Mouse (Mus musculus): Measurements from ENCODE around the gene Hist1h2af. TPM values are rescaled to one million over a fixed set of nuclear protein-coding genes. Genes with fewer than 3 reads are reported as not detected.
A peak's percentile ranks its signal among the peaks of the same experiment; 100 is the strongest.

Hist1h2af gene
- polyA plus RNA-seq, 1 experiment: 76.9 TPM

DNA sequence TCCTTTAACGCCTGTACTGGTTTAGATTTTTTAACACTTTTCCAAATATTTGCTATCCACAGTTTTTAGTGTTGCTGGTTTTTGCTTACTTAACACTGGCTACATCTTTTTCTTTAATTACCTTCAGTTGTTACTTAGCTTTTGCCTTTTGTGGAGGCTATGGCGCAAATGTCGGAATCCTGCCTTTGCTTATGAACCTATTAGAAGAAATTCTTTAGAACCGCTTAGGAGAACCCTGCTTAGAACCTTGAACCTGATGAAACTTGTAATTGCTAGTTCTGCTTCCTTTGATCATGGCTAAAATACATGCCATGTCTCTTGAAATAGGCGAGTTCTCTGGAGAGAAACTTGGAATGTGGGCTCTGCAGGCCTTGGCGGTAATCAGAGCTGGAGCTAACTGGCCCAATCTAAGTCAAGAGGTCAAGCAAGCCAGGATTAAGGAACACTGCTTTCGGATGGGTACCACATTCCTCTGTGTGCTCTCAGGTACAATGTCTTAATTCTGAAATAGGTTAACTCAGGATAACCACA lies 42.7 kb downstream of the Hist1h2af start:
- H3K27ac ChIP-seq (ENCODE audit: insufficient read depth, low read depth, low read length): peak overlapping the region; percentile 81
- peak overlapping the region; percentile 63 for H3K4me3 ChIP-seq (ENCODE audit: insufficient read depth, low read length)
- peaks cover 12% of the 10 kb centered on the region for H3K4me1 ChIP-seq (ENCODE audit: control insufficient read depth, insufficient read depth, low read length)
- TF ChIP-seq POLR2A (IDR thresholded peaks at IDR 0.05; ENCODE audit: borderline replicate concordance, low read depth, low read length): no peak
- TF ChIP-seq CTCF (IDR thresholded peaks at IDR 0.05; ENCODE audit: low read depth, low read length): no peak

DNA sequence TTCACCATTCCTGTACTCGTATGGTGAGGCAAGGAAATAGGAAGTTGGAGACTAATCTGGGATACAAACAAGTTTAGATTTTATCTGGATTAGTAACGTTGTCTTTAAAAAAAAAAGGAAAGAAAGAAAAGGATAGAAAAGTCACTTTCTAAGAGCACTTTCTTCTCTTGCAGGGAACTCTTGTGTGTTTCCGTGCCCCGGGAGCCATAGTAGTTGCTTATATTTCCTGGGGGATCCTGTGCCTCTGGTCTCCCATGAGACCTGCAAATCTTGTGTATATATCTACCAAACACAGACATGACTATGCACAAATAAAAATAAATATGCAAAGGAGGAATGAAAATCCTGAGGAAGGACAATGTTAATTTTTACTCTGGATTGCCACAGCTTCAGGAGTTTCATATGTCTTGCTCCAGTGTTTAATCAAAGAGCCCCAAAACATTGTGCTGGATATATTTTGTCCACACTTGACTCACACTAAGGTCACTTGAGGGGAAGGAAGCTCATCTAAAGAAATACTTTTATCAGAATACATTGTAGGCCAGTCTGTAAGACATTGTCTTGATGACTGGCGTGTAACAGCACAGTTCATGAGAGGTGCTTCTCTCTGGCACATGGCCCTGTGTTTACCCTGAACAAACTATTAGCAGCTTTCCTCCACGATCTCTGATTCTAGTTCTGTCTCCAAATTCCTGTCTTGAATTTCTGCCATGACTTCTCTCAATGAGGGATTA lies 43.4 kb downstream of the Hist1h2af start:
- Histone ChIP-seq H3K27ac (ENCODE audit: insufficient read depth, low read depth, low read length) (peak overlapping the region; percentile 81; the same call in 1 of the 2 replicates), H3K4me1 (ENCODE audit: control insufficient read depth, insufficient read depth, low read length) (peaks cover 12% of the 10 kb centered on the region), H3K4me3 (ENCODE audit: insufficient read depth, low read length) (peak overlapping the region; percentile 63)
- TF ChIP-seq CTCF (IDR thresholded peaks at IDR 0.05; ENCODE audit: low read depth, low read length) (no peak), POLR2A (IDR thresholded peaks at IDR 0.05; ENCODE audit: borderline replicate concordance, low read depth, low read length) (no peak)

DNA sequence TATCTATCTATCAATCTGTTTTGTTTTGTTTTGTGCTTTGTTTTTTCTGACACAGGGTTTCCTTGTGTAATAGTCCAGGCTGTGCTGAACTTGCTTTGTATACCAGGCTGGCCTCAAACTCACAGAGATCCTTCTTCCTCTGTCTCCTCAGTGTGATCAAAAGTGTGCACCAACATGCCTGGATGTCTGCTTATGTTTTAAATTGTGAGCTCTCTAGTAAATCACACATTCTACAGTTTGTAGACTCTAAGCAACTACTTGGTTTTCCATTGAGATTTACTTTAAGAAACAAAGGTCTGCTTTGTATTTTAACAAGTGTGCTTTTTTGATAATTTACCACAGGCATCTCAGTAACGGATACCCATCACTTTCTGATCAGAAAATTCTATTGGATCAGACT lies 44.1 kb downstream of the Hist1h2af start:
- Histone ChIP-seq H3K4me1 (ENCODE audit: control insufficient read depth, insufficient read depth, low read length) (peaks cover 16% of the 10 kb centered on the region), H3K27ac (ENCODE audit: insufficient read depth, low read depth, low read length) (no peak overlapping the region), H3K4me3 (ENCODE audit: insufficient read depth, low read length) (no peak overlapping the region)
- no peak for TF ChIP-seq CTCF (IDR thresholded peaks at IDR 0.05; ENCODE audit: low read depth, low read length)
- no peak for TF ChIP-seq POLR2A (IDR thresholded peaks at IDR 0.05; ENCODE audit: borderline replicate concordance, low read depth, low read length)

DNA sequence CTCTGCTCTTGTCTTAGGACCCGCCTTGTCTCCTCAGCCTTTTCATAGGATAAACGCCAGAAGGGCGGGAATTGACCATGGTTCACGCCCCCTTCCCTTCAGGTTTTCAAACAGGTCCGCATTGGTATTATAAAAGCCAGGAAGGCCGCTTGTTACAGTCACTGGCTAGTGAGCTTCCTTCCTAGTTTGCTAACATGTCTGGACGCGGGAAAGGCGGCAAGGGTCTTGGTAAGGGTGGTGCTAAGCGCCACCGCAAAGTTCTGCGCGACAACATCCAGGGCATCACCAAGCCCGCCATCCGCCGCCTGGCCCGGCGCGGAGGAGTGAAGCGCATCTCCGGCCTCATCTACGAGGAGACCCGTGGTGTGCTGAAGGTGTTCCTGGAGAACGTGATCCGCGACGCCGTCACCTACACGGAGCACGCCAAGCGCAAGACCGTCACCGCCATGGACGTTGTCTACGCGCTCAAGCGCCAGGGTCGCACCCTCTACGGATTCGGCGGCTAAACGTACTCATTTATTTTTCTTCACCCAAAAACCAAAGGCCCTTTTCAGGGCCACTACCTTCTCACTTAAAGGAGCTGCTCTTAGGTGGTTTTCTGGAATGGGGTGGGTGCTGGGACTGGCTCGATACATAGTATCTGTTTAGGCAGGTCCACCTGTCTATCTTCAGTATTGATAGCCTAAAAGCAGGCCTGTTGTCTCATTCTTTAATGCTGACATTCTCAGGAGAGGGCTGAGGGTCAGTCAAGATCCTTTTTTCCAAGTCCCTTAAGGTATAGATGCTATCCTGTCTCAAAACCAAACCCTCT lies 47.9 kb downstream of the Hist1h2af start, which contains the start of gene Hist1h4d:
TSS of gene Hist1h4d (plus strand) at position 191 of the 811 bp plus-strand sequence.
- Histone ChIP-seq H3K27ac (ENCODE audit: insufficient read depth, low read depth, low read length) (peak within 1 kb of the TSS; percentile 75), H3K4me3 (ENCODE audit: insufficient read depth, low read length) (peak within 1 kb of the TSS; percentile 57), H3K4me1 (ENCODE audit: control insufficient read depth, insufficient read depth, low read length) (peaks cover 26% of the 10 kb centered on the region)
- TF ChIP-seq CTCF (IDR thresholded peaks at IDR 0.05; ENCODE audit: low read depth, low read length): no peak
- TF ChIP-seq POLR2A (IDR thresholded peaks at IDR 0.05; ENCODE audit: borderline replicate concordance, low read depth, low read length): peak; percentile 96

DNA sequence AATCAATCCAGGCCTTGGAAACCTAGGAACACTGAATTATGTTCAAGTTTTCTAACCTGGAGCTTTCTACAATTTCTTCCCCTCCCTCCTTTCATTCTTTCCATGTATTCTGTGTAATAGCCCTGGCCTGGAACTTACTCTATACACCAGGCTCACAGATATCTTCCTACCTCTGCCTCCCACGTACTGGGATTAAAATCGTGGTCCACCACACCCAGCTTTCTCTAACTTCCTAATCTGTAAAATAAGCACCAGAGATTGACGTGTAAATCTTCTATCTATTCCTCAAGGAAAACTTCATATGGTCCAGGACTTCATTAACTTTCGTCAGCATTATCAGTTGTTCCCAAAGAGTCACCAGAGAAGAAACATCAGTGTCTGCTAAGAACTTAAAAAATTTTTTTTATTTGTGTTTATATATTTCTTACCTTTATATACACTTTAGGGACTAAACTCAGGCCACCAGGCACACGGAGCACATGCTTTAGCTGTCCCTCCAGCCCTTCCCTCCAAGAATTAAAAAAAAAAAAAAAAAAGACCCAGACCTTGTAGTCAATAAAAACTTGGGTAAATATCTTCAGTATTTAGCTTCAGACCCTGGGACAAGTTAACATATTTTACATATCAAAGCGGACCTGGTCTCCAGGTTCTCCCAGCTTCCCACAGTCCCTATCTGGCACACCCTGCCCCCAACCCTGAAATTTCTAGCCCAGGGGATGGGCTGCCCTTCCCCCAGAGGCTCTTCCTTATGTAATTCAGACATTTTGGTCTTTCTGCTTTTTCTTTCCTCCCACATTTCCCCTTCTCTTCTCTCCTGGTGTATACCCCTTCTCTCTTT lies 48.7 kb downstream of the Hist1h2af start:
- TF ChIP-seq POLR2A (IDR thresholded peaks at IDR 0.05; ENCODE audit: borderline replicate concordance, low read depth, low read length) (no peak), CTCF (IDR thresholded peaks at IDR 0.05; ENCODE audit: low read depth, low read length) (no peak)
- Histone ChIP-seq H3K27ac (ENCODE audit: insufficient read depth, low read depth, low read length) (peak overlapping the region; percentile 75), H3K4me1 (ENCODE audit: control insufficient read depth, insufficient read depth, low read length) (peaks cover 23% of the 10 kb centered on the region), H3K4me3 (ENCODE audit: insufficient read depth, low read length) (peak overlapping the region; percentile 57)

DNA sequence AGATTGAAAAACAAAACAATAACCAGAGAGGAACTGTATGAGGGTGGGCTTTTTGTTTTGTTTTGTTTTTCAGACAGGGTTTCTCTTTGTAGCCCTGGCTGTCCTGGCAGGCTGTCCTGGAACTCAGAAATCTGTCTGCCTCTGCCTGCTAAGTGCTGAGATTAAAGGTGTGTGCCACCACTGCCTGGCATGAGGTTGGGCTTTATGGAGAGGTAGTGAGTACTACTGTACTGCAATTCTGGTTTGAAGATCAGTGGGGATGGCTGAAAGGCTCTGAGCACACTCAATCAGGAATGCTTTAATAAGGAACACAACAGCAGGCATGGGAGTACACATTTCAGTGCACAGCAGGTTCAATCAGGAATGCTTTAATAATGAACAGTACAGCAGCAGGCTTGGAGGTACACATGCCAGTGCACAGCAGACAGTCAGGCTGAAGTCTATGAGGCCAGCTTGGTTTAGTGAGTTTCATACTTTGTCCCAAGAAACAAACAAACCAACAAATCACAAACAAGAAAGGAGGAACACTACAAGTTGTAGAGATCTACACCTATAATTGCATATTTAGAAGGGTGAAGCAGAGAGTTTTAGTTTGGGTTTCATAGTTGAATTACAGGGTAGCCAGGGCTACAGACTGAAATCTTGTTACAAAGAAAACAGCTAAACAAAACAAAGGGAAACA lies 49.8 kb downstream of the Hist1h2af start:
- TF ChIP-seq POLR2A (IDR thresholded peaks at IDR 0.05; ENCODE audit: borderline replicate concordance, low read depth, low read length) (no peak), CTCF (IDR thresholded peaks at IDR 0.05; ENCODE audit: low read depth, low read length) (no peak)
- Histone ChIP-seq H3K27ac (ENCODE audit: insufficient read depth, low read depth, low read length) (peak overlapping the region; percentile 75), H3K4me1 (ENCODE audit: control insufficient read depth, insufficient read depth, low read length) (peaks cover 21% of the 10 kb centered on the region), H3K4me3 (ENCODE audit: insufficient read depth, low read length) (no peak overlapping the region)

Other genes with a start within 250 kb of the Hist1h2af start
- 14.9 and 16.4 TPM in 2 replicates for gene Zfp322a, start 164.7 kb upstream of the Hist1h2af start, polyA plus RNA-seq (2012; ENCODE audit: insufficient read depth, insufficient read length, missing spikeins)
- gene Abt1, start 110.0 kb upstream of the Hist1h2af start, polyA plus RNA-seq (2012; ENCODE audit: insufficient read depth, insufficient read length, missing spikeins): 4.8 and 4.9 TPM in 2 replicates
- gene Btn1a1, start 68.0 kb upstream of the Hist1h2af start, polyA plus RNA-seq (2012; ENCODE audit: insufficient read depth, insufficient read length, missing spikeins): not detected in 2 replicates
- not detected in 2 replicates for gene Btn2a2, start 45.0 kb upstream of the Hist1h2af start, polyA plus RNA-seq (2012; ENCODE audit: insufficient read depth, insufficient read length, missing spikeins)
- gene Hist1h4h, start 2.9 kb upstream of the Hist1h2af start, polyA plus RNA-seq (2012; ENCODE audit: insufficient read depth, insufficient read length, missing spikeins): 2.5 and 3.1 TPM in 2 replicates
- not detected in 2 replicates for gene Hist1h3g, start 1.5 kb downstream of the Hist1h2af start, polyA plus RNA-seq (2012; ENCODE audit: insufficient read depth, insufficient read length, missing spikeins)
- 0.71 and 0.97 TPM in 2 replicates for gene Hist1h2bh, start 9.5 kb downstream of the Hist1h2af start, polyA plus RNA-seq (2012; ENCODE audit: insufficient read depth, insufficient read length, missing spikeins)
- 0.80 TPM in 1 of 2 replicates, not detected in the other for gene Hist1h3f, start 10.1 kb downstream of the Hist1h2af start, polyA plus RNA-seq (2012; ENCODE audit: insufficient read depth, insufficient read length, missing spikeins)
- gene Hist1h4f, start 17.7 kb downstream of the Hist1h2af start, polyA plus RNA-seq (2012; ENCODE audit: insufficient read depth, insufficient read length, missing spikeins): 4.7 TPM in 1 of 2 replicates, not detected in the other
- gene Hist1h1d, start 19.4 kb downstream of the Hist1h2af start, polyA plus RNA-seq (2012; ENCODE audit: insufficient read depth, insufficient read length, missing spikeins): 0.11 and 0.39 TPM in 2 replicates
- gene Hist1h3e, start 28.5 kb downstream of the Hist1h2af start, polyA plus RNA-seq (2012; ENCODE audit: insufficient read depth, insufficient read length, missing spikeins): 1.5 and 3.6 TPM in 2 replicates
- 1.7 TPM in 1 of 2 replicates, not detected in the other for gene Hist1h2ae, start 37.3 kb downstream of the Hist1h2af start, polyA plus RNA-seq (2012; ENCODE audit: insufficient read depth, insufficient read length, missing spikeins)
- 9.8 and 11.9 TPM in 2 replicates for gene Hist1h2bg, start 37.5 kb downstream of the Hist1h2af start, polyA plus RNA-seq (2012; ENCODE audit: insufficient read depth, insufficient read length, missing spikeins)
- gene Hist1h2bf, start 40.3 kb downstream of the Hist1h2af start, polyA plus RNA-seq (2012; ENCODE audit: insufficient read depth, insufficient read length, missing spikeins): 3.8 and 7.9 TPM in 2 replicates
- not detected in 2 replicates for gene Hist1h2ad, start 40.5 kb downstream of the Hist1h2af start, polyA plus RNA-seq (2012; ENCODE audit: insufficient read depth, insufficient read length, missing spikeins)
- 2.3 and 3.2 TPM in 2 replicates for gene Hist1h3d, start 41.9 kb downstream of the Hist1h2af start, polyA plus RNA-seq (2012; ENCODE audit: insufficient read depth, insufficient read length, missing spikeins)
- 1.6 and 2.5 TPM in 2 replicates for gene Hist1h4d, start 47.7 kb downstream of the Hist1h2af start, polyA plus RNA-seq (2012; ENCODE audit: insufficient read depth, insufficient read length, missing spikeins)
- gene Hist1h2be, start 87.2 kb downstream of the Hist1h2af start, polyA plus RNA-seq (2012; ENCODE audit: insufficient read depth, insufficient read length, missing spikeins): 0.86 and 2.1 TPM in 2 replicates
- 2.6 TPM in 2 replicates for gene Hist1h1e, start 88.7 kb downstream of the Hist1h2af start, polyA plus RNA-seq (2012; ENCODE audit: insufficient read depth, insufficient read length, missing spikeins)
- gene Hist1h2ac, start 150.0 kb downstream of the Hist1h2af start, polyA plus RNA-seq (2012; ENCODE audit: insufficient read depth, insufficient read length, missing spikeins): 0.35 and 0.40 TPM in 2 replicates
- 55.8 and 61.9 TPM in 2 replicates for gene Hist1h2bc, start 150.3 kb downstream of the Hist1h2af start, polyA plus RNA-seq (2012; ENCODE audit: insufficient read depth, insufficient read length, missing spikeins)
- gene Hist1h1t, start 161.9 kb downstream of the Hist1h2af start, polyA plus RNA-seq (2012; ENCODE audit: insufficient read depth, insufficient read length, missing spikeins): 0.62 TPM in 1 of 2 replicates, not detected in the other
- not detected in 2 replicates for gene Hist1h4c, start 164.5 kb downstream of the Hist1h2af start, polyA plus RNA-seq (2012; ENCODE audit: insufficient read depth, insufficient read length, missing spikeins)
- 95.3 and 104 TPM in 2 replicates for gene Hfe, start 176.9 kb downstream of the Hist1h2af start, polyA plus RNA-seq (2012; ENCODE audit: insufficient read depth, insufficient read length, missing spikeins)
- 75.5 and 80.8 TPM in 2 replicates for gene Hist1h1c, start 204.9 kb downstream of the Hist1h2af start, polyA plus RNA-seq (2012; ENCODE audit: insufficient read depth, insufficient read length, missing spikeins)
- gene Hist1h3c, start 211.7 kb downstream of the Hist1h2af start, polyA plus RNA-seq (2012; ENCODE audit: insufficient read depth, insufficient read length, missing spikeins): 1.2 TPM in 1 of 2 replicates, not detected in the other
- gene Hist1h2bb, start 212.8 kb downstream of the Hist1h2af start, polyA plus RNA-seq (2012; ENCODE audit: insufficient read depth, insufficient read length, missing spikeins): 1.3 TPM in 1 of 2 replicates, not detected in the other
- 4.3 and 8.4 TPM in 2 replicates for gene Hist1h2ab, start 217.2 kb downstream of the Hist1h2af start, polyA plus RNA-seq (2012; ENCODE audit: insufficient read depth, insufficient read length, missing spikeins)
- 2.1 and 4.8 TPM in 2 replicates for gene Hist1h3b, start 218.4 kb downstream of the Hist1h2af start, polyA plus RNA-seq (2012; ENCODE audit: insufficient read depth, insufficient read length, missing spikeins)
- 4.5 and 5.1 TPM in 2 replicates for gene Hist1h4b, start 223.1 kb downstream of the Hist1h2af start, polyA plus RNA-seq (2012; ENCODE audit: insufficient read depth, insufficient read length, missing spikeins)
- not detected in 2 replicates for gene Hist1h4a, start 227.3 kb downstream of the Hist1h2af start, polyA plus RNA-seq (2012; ENCODE audit: insufficient read depth, insufficient read length, missing spikeins)
- not detected in 2 replicates for gene Hist1h3a, start 228.5 kb downstream of the Hist1h2af start, polyA plus RNA-seq (2012; ENCODE audit: insufficient read depth, insufficient read length, missing spikeins)
- gene Hist1h1a, start 229.8 kb downstream of the Hist1h2af start, polyA plus RNA-seq (2012; ENCODE audit: insufficient read depth, insufficient read length, missing spikeins): not detected in 2 replicates
- not detected in 2 replicates for gene Trim38, start 236.0 kb downstream of the Hist1h2af start, polyA plus RNA-seq (2012; ENCODE audit: insufficient read depth, insufficient read length, missing spikeins)